Mouse (Mus musculus) olfactory bulb, adult 2 months (tissue): Measurements from ENCODE around the gene Rcc1l. TPM values are rescaled to one million over a fixed set of nuclear protein-coding genes. Genes with fewer than 3 reads are reported as not detected.

Source experiments
- H3K27ac ChIP-seq: fragments of 200-500 bp; 2 replicates; pipeline ENCODE4 v1.5.1; 2012; ENCODE audit warnings: low read depth, low read length; ENCODE audit not compliant: insufficient read depth
- H3K4me1 ChIP-seq: fragments of 200-500 bp; 2 replicates; pipeline ENCODE4 v1.6.1; 2012; ENCODE audit warnings: low read length; ENCODE audit not compliant: control insufficient read depth, insufficient read depth
- H3K4me3 ChIP-seq: fragments of 200-500 bp; 2 replicates; pipeline ENCODE4 v1.5.1; 2012; ENCODE audit warnings: mild to moderate bottlenecking, low read depth, low read length, moderate library complexity; ENCODE audit not compliant: insufficient read depth
- CTCF ChIP-seq: fragments of 200-500 bp; IDR thresholded peaks from 2 replicates; pipeline ENCODE4 v1.5.1; 2012; ENCODE audit warnings: low read depth, mild to moderate bottlenecking, low read length, moderate library complexity; ENCODE audit not compliant: insufficient read depth
- POLR2A ChIP-seq: fragments of 200-500 bp; IDR thresholded peaks from 2 replicates; pipeline ENCODE4 v1.6.1; 2012; ENCODE audit warnings: mild to moderate bottlenecking, low read depth, low read length, moderate library complexity; ENCODE audit not compliant: insufficient read depth
- WGBS: fragments of 180-500 bp; shearing (Covaris S2); methylation state at CpG from one replicate; pipeline ENCODE4 v1.1.7; 2018; 5-methylcytosine and 5-hydroxymethylcytosine counted together
- polyA plus RNA-seq: library from polyadenylated mRNA; stranded (reverse); fragments of >200 nt; gene quantifications from 2 replicates; pipeline ENCODE4 v1.2.4, GENCODE M21; 2012; ENCODE audit warnings: low replicate concordance; ENCODE audit not compliant: missing spikeins, insufficient read depth, insufficient read length

Rcc1l gene
- polyA plus RNA-seq, 1 experiment, result not detected

DNA sequence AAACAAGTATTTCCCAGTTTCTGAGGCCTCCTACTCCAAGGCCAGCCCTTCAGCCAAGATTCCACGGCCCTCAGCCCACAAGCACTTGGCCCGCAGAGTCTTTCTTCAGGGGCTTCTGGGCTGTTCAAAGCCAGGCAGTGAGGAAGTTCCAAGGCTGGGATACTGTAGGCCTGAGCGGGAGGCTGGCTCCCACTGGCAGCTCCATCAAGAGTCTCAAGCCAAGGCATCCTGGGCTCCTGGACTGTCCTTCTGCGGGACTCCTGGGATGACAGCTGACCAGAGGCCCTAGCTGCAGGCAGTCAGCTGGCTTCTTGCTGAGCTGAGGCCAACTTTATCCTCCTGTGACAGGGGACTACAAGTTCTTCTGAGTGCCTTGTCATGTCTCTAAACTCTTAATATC, 28.4 kb downstream of the Rcc1l start:
- H3K4me3 ChIP-seq, result no peak overlapping the region
- H3K27ac ChIP-seq, result no peak overlapping the region
- H3K4me1 ChIP-seq, result peaks cover 4% of the 10 kb centered on the region; the same call in 1 of the 2 replicates
- 53% methylated on average over 4 of the region's 4 CpGs for WGBS
- TF ChIP-seq CTCF, result no peak
- no peak for TF ChIP-seq POLR2A

DNA sequence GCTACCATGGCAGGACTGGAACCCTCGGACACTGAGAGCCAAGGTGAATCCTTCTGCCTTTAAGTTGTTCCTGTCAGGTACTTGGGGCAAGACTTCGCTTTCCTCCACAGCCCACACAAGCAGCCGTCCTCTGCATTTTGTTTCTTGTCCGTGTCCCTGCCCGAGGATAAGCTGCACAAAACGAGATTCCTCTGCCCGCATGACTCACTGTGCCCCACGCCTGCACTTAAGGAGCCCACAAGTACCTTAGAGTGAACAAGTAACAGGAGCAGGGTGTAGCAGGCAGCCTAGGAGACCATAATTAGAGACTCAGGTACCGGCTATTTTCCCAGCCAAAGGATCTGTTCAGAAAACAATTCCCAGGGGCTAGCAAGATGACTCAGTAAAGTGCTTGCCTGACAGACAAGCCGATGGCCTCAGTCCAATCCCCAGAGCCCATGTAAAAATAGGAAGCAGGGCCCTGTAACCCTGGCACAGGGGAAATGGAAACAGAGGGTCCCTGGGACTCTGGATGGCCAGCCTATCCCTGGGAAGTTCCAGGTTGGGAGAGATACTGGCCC, 29.3 kb downstream of the Rcc1l start:
- Histone ChIP-seq H3K27ac (peak overlapping the region; percentile 10; the same call in 1 of the 2 replicates), H3K4me3 (no peak overlapping the region), H3K4me1 (peaks cover 4% of the 10 kb centered on the region; the same call in 1 of the 2 replicates)
- TF ChIP-seq POLR2A, result no peak
- no peak for TF ChIP-seq CTCF
- 54% methylated on average over 10 of the region's 10 CpGs for WGBS

DNA sequence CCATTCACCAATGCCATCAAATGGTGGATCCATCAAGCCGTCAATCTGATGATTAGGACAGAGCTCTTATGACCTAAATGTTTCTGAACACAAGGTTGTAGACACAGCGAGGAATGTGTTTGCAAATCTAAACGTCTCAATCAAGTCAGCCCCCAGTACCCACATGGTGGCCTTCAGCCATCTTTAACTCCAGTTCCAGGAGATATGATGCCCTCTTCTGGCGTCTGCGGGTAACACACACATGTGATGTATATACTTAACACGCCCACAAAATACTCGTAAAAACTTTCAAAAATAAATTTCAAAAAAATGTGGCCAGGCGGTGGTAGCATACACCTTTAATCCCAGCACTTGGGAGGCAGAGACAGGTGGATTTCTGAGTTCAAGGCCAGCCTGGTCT, 31.6 kb downstream of the Rcc1l start:
- Histone ChIP-seq H3K4me1 (peaks cover 4% of the 10 kb centered on the region; the same call in 1 of the 2 replicates), H3K4me3 (no peak overlapping the region), H3K27ac (no peak overlapping the region)
- WGBS, result 94% methylated on average over 8 of the region's 8 CpGs
- no peak for TF ChIP-seq CTCF
- no peak for TF ChIP-seq POLR2A

DNA sequence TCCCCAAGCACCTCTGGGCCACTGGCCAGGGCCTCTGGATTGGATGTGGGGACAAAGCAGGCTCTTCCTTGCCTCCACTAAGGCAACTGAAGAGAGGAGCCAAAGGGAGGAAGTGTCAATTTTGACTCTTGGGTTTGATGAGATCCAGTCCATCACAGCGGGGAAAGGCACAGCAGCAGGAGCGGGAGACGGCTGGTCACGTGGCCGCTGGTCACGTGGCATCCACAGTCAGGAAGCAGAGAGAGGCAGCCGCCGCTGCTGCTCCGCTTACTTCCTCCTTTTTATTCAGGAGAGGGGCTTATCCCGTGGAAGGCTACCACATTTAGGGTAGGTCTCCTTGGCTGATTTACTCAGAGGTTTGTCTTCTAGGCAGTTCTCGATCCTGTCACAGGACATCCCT, 34.2 kb downstream of the Rcc1l start:
- peaks cover 4% of the 10 kb centered on the region; the same call in 1 of the 2 replicates for H3K4me1 ChIP-seq
- no peak overlapping the region for H3K27ac ChIP-seq
- WGBS, result 89% methylated on average over 11 of the region's 11 CpGs
- H3K4me3 ChIP-seq, result no peak overlapping the region
- TF ChIP-seq POLR2A, result no peak
- no peak for TF ChIP-seq CTCF

DNA sequence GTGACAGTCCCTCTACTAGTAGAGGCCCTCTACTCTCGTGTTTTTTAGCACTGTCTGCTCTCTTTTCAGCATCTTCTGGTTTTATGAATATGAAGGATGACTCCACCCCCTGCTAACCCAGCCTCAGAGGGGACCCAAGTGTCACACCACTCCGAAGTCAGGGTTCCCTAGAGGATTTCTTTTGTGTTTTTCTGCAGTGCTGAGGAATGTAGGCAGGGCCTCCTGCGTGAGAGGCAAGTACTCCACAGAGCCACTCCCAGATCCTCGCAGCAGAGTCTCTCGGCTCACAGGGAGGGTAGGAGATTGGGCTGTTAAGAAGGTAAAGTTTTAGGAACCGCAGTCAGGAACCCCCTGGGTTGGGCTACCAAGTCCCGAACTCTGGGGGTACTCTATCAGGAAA, 35.3 kb downstream of the Rcc1l start:
- no peaks in the 10 kb centered on the region for H3K4me1 ChIP-seq
- 90% methylated on average over 7 of the region's 7 CpGs for WGBS
- TF ChIP-seq CTCF (no peak), POLR2A (no peak)
- no peak overlapping the region for H3K4me3 ChIP-seq
- H3K27ac ChIP-seq, result no peak overlapping the region

DNA sequence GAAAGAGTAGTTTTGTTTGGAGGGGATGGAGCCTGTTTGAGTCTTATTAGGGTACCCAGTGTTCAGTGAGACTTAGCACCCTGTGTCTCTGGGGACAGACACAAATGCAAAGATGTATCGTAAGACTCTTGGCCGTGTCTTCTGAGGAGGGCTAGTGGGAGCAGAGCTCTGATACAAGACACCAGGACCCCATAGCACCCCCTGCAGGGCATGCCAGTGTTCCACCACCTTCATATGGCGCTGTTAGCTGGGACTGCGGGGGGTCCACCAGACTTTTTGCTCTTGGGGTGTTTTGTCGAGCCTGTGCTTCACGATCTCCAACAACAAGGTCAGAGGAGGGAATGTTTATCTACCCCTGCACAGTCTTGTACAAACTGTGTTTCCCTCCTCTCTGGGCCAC, 37.1 kb downstream of the Rcc1l start:
- TF ChIP-seq POLR2A, result no peak
- no peak for TF ChIP-seq CTCF
- H3K27ac ChIP-seq, result no peak overlapping the region
- H3K4me3 ChIP-seq, result no peak overlapping the region
- 90% methylated on average over 6 of the region's 6 CpGs for WGBS
- peaks cover 2% of the 10 kb centered on the region; the same call in 1 of the 2 replicates for H3K4me1 ChIP-seq

DNA sequence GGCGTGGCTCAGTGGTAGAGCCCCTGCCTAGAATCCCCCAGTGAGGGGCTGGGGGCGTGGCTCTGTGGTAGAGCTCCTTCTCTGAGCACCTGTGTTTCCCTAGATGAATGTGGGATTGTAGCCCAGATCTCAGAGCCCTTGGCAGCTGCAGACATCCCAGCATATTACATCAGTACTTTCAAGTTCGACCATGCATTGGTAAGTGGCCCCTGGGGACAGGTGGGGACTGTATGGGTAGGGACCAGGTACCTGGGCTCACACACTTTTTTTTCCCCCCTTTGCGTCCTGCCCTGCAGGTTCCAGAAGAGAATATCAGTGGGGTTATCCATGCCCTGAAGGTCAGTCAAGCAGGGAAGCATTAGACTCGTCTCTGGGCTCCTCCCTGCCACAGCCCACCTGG, 38.6 kb downstream of the Rcc1l start:
- no peak for TF ChIP-seq POLR2A
- TF ChIP-seq CTCF, result no peak
- peaks cover 2% of the 10 kb centered on the region; the same call in 1 of the 2 replicates for H3K4me1 ChIP-seq
- no peak overlapping the region for H3K27ac ChIP-seq
- no peak overlapping the region for H3K4me3 ChIP-seq
- 86% methylated on average over 5 of the region's 5 CpGs for WGBS

DNA sequence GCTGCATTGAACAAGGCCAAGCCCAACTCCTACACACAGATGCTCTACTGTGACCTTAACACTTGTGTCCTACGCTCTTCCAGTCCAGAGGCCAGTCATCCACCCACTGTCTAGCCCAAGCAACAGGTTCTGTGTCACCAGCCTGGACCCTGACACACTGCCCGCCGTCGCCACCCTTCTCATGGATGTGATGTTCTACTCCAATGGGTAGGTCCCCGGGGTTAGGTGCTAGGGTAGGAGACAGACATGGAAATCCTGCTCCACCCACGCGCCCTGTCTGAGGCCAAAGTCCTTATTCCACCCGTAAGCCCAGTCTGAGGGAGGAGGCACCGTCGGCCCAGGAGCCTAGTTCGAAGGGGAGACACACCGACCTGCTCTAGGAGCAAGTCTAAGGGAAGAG, 40.6 kb downstream of the Rcc1l start:
- 96% methylated on average over 12 of the region's 12 CpGs for WGBS

DNA sequence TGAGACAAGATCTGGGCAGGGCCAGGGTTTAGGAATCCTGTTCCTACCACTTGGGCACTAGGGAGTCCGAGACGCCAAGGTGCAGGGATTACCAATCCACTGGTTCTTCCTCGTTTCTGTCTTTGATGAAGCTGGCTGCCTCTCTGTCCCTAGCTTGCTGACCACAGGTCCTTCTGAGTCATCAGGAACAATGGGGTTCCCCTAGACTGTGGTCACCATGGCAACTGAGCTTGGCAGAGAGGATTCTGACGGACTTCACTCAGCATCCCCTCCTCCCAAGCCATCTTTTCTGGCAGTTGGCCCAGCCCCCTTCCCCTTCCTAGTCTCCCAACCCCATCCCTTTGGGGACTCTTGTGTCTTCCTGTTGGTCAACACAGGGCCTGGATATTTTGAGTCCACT, 45.0 kb downstream of the Rcc1l start:
- H3K4me3 ChIP-seq, result no peak overlapping the region
- no peak overlapping the region for H3K27ac ChIP-seq
- 49% methylated on average over 4 of the region's 4 CpGs for WGBS
- H3K4me1 ChIP-seq, result peaks cover 5% of the 10 kb centered on the region; the same call in 1 of the 2 replicates
- TF ChIP-seq POLR2A, result no peak
- no peak for TF ChIP-seq CTCF

More for the DNA sequence above, 40.6 kb downstream of the Rcc1l start:
- Histone ChIP-seq H3K4me1 (peaks cover 5% of the 10 kb centered on the region; the same call in 1 of the 2 replicates), H3K27ac (no peak overlapping the region), H3K4me3 (no peak overlapping the region)
- no peak for TF ChIP-seq CTCF
- TF ChIP-seq POLR2A, result no peak
